Mouse (Mus musculus) splenic B cell, adult 2 months (primary cell): ENCODE data around the gene Smg9.
A peak's percentile ranks its signal among the peaks of the same experiment; 100 is the strongest.

ENCODE experiments used
- DNase-seq: peaks from one replicate; pipeline ENCODE4 v3.0.0-alpha.2; 2011; ENCODE audit warnings: low read depth, low spot score
- H3K27me3 ChIP-seq: 2 replicates; pipeline ENCODE4 v1.6.1; 2012; ENCODE audit warnings: mild to moderate bottlenecking, low read length, moderate library complexity, mixed read lengths; ENCODE audit not compliant: control insufficient read depth, poor library complexity, insufficient read depth, severe bottlenecking
- H3K36me3 ChIP-seq: 2 replicates; pipeline ENCODE4 v1.6.1; 2012; ENCODE audit warnings: mild to moderate bottlenecking, low read length, moderate library complexity, mixed read lengths; ENCODE audit not compliant: control insufficient read depth, poor library complexity, insufficient read depth, severe bottlenecking

Gene Smg9

DNA sequence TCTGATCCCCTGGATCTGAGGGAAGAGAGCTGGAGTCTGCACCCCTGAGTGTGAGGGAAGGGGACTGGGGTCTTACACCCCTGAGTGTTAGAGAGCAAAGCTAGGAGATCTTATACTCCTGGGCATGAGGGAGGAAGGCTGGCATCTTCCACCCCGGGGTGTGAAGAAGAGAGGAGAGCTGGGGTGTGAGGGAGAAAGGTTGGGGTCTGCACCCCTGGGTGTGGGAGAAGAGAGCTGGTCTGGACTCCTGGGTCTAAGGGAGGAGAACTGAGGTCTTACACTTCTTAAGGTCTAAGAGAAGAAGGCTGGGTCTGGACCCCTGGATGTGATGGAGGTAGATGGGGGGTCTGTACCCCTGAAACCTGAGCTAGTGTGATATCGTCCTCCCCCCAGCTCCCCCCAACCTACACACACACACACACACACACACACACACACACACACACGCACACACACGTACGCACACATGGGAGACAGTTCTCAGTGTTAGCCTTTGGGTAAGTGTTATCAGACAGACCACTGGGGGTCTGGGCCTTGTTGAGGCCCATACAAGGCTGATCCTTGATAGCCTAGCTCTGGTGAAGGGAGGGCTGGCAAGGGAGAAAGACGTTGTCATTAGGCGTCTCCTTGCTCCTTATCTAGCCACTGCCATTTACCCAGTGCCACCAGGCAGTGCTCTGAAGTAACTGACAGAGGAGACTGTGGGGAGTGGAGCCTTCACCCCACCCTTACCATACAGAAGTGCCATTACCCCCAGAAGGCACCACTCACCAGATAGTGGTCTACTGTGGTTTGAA, 28.2 kb upstream of the Smg9 start:
- DNase-seq: no peak
- H3K27me3 ChIP-seq: no peaks in the 10 kb centered on the region
- H3K36me3 ChIP-seq: no peaks in the 10 kb centered on the region

DNA sequence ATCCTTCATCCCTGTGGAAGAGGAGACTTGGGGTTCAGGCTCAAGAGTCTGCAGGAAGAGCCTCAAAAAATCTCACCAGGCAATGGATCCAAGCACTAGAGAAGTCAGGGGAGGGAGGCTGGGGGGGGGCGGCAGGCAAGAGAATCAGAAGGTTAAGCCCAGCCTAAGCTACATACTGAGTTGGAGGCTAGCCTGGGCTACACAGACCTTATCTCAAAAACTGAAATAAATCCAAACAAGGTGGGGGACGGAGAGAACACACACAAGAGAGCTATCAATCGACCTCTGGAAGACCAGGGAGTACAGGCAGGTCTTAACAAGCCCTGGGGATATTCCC, 27.6 kb upstream of the Smg9 start:
- Histone ChIP-seq H3K27me3 (no peaks in the 10 kb centered on the region), H3K36me3 (no peaks in the 10 kb centered on the region)
- no peak for DNase-seq

DNA sequence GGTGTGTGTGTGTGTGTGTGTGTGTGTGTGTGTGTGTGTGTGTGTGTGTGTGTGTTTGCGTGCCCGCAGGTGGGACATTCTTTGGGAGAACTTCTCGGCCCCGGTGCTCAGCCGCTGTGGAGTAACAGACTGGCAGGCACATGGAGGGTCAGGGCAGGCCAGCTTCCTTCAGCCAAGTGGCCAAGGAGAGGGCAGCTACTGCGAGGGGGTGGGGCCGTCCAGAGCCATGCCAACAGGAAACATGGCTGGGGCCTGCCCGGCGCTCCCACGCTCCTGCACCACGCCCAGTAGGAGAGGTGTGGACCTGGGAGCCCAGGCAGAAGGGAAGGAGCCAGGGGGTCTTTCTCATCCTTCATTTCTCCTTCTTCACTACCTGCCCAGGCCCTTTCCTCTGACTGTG, 27.1 kb upstream of the Smg9 start:
- Histone ChIP-seq H3K36me3 (no peaks in the 10 kb centered on the region), H3K27me3 (no peaks in the 10 kb centered on the region)
- no peak for DNase-seq

DNA sequence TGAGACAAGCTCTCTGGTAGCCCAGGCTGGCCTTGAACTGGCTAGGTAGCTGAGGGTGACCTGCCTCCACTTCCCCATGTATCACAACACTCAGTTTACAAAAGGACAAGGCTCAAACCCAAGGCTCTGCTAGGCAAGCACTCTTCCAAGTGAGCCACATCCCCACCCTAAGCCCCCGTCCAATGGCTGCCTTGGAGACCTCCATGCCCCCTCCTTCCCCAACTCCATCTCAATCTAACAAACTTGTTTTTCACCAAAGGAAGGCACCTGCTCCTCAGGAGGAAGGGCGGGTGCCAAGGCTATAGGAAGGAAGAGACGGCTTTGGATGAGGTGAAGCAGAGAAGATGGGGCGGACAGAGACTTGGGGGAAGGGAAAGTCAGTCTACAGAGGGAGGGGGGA, 26.6 kb upstream of the Smg9 start:
- no peak for DNase-seq
- H3K36me3 ChIP-seq: no peaks in the 10 kb centered on the region
- no peaks in the 10 kb centered on the region for H3K27me3 ChIP-seq

DNA sequence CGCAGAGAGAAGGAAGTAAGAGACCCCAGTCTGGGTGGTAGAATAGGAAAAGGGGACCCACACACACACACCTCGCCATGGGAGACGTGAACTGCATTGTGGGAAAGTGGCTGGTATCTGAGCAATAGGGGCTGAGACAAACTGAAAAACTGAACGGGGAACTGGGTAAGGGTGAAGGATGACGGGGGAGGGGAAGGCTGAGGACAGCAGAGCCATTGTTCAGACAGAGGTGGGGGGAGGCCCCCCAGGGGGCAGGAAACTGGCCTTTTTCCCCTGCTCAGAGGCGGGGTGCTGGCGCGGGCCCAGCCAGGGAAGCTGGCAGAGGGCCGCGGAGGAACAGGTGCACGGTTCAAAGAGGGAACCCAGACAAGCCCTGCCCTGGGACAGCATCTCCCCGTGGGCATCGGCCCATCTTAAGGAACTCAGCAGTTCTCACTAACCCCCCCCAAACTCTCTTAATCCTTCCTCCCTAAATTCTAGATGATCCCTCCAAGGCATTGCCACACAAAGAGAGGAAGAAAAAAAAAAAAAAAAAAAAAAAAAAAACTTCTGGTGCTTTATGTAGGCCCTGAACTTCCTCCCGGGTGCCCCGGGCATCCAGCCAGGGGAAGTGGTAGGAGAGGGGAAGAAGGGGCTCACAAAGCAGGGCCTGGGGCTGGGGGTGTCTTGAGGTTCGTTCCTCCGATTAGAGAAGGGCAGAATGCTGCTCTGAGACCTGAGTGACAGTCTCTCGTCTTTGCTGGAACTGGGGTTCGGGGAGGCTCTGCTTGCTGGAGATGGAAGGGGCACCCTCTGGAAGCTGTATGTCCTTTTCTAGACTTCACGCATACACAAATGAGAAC, 25.7 kb upstream of the Smg9 start:
- H3K27me3 ChIP-seq: no peaks in the 10 kb centered on the region
- DNase-seq: peak; percentile 69
- H3K36me3 ChIP-seq: no peaks in the 10 kb centered on the region

DNA sequence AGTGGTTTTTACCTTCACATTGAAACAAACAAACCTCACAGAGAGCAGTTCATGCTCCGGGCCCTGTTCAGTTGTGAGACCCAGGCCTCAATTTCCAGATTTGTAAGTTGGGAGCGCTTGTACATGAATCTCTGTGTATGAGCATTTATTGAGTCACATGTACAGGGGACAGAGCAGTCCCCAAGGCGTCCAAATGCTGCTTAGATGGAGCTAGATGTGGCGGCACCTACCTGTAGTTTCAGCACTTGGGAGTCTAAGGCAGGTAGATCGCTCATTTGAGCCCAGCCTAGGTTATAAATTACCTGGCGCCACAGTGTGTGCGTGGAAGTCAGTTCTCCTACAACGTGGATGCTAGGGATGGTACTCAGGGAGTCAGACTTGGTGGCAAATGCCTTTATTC, 23.0 kb upstream of the Smg9 start:
- Histone ChIP-seq H3K36me3 (no peaks in the 10 kb centered on the region), H3K27me3 (no peaks in the 10 kb centered on the region)
- no peak for DNase-seq

DNA sequence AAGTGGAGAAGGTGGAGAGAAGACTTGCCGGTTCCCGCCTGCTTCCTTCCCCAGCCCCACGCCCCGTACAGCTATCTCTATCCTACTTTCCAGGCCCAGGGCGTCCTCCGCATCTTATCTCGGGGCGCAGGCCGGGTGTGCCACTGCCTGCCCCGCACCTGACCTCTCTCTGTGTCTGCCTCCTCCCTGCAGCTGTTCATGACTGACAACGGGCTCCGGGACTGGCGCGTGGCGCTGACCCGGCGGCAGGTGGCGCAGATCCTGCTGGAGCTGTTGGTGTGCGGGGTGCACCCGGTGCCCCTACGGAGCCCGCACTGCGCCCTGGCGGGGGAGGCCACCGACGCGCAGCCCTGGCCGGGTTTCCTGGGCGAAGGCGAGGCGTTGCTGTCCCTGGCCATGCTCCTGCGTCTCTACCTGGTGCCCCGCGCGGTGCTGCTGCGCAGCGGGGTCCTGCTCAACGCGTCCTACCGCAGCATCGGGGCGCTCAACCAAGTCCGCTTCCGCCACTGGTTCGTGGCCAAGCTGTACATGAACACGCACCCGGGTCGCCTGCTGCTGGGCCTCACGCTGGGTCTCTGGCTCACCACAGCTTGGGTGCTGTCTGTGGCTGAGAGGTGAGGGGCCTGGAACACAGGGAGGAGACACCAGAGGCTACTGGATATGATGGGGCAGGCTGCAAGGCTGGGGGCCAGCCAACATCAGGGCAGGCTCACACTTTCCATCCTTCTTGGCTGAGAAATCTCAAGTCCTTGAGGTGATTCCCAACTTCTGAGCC, 22.1 kb upstream of the Smg9 start:
- no peaks in the 10 kb centered on the region for H3K27me3 ChIP-seq
- no peaks in the 10 kb centered on the region for H3K36me3 ChIP-seq
- DNase-seq: no peak

DNA sequence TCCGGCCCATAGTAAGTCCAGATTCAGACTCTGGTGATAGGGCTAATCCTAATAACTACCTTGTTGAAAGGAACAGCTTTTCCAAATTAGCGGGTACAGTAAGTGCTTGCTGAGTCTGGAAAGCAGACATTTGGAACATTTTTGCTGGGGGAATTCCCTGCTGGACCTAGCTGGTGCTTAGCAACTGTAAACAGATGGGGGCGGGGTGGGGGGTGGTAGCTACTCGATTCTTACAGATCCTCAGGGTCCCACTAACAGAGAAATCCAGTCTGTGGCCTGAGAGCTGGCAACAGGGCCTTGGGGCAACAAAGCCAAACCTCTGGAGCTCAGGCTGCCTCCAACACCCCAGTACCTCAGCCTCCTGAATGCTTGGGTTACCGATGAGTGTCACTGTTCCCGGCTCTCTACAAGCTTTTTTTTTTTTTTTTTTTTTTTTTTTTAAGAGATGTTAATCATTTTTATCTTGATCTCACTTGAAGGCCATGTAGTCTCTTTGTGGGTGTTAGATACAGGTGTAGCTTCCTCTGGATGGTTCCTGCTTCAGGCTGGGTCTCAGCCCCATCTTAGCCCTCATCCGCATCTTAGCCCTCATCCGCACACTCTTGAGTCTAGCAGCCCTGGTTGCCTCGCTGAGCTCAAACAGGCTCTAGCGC, 21.2 kb upstream of the Smg9 start:
- DNase-seq: no peak
- H3K27me3 ChIP-seq: no peaks in the 10 kb centered on the region
- H3K36me3 ChIP-seq: no peaks in the 10 kb centered on the region

DNA sequence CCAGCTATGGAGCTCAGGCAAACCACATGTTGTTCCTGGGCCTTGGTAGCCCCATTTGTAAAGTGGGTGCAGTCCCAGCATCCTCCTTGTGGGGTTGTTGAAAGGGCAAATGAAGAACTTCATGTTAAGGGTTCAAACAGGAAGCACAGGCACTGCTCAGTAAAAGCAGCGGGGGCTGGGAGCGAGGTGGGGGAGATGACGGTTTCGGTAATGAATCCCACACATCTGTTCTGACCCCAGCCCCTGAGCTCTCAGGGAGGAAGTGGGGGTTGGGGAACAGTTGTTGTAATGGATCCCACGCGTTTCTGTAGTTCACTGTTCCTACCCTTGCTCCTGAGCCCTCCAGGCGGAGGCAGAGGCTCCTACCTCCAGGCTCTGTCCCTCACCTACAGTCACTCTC, 19.5 kb upstream of the Smg9 start:
- peak; percentile 51 for DNase-seq
- H3K27me3 ChIP-seq: no peaks in the 10 kb centered on the region
- no peaks in the 10 kb centered on the region for H3K36me3 ChIP-seq

DNA sequence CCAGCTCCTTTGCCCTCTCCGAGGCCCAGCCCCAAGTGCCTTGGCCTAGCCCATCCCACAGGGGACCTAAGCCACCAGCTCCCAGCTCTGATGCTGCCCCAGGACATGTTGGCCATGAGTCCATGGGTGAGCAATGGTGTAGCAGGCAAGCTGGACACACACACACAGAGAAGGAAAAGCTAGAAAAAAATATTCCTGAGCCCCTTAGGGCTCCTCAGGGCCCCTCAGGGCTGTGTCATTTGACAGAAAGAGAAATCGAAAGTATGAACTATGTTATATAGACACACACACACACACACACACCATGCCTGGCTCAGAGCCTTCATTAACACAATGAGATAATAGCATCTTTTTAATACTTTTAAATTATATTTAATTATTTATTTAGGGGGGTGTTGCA, 19.0 kb upstream of the Smg9 start:
- no peak for DNase-seq
- no peaks in the 10 kb centered on the region for H3K27me3 ChIP-seq

DNA sequence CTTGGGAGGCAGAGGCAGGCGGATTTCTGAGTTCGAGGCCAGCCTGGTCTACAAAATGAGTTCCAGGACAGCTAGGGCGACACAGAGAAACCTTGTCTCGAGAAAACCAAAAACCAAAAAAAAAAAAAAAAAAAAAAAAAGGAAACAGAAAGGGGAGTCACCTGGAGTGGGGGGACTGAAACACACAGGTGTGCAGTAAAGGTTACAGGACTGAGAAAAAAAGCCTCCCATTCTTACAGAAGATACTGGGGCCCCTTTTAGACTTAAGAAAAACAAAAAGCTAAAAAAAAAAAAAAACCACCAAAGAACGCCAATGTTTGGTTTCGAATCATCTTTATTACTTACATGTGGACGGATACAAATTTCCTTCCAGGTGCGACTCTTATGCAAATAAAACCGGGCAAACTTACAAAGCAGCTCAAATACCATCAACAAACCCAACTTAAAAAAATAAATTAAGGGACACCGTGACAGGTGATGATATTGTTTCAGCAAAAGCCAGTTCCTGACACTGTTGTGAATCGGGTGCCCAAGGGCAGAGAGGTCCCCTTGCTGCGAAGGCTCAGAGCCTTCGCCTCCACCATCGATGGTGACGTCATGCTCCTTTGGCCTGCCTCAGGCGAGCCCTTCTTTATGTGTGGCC, 16.6 kb upstream of the Smg9 start:
- no peaks in the 10 kb centered on the region for H3K27me3 ChIP-seq
- H3K36me3 ChIP-seq: no peaks in the 10 kb centered on the region
- no peak for DNase-seq

More for the DNA sequence above, 19.0 kb upstream of the Smg9 start:
- no peaks in the 10 kb centered on the region for H3K36me3 ChIP-seq

DNA sequence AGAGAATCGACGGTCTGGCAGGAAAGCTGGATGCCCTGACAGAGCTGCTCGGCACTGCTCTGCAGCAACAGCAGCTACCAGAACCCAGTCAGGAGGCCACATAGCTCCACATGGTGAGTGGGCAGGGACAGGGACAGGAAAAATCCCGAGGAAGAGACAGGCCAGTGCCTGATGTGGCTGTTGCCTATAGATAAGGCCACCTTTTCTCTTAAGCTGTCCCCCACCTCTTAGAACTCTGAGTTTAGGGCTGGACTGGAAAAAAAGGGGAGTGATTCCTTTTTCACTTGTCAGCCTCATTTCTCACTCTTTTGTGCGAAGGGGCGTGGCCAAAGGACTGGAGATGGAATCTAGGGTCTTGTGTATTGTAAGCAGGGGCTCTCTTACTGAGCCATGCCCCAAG, 15.3 kb upstream of the Smg9 start:
- Histone ChIP-seq H3K27me3 (no peaks in the 10 kb centered on the region), H3K36me3 (no peaks in the 10 kb centered on the region)
- no peak for DNase-seq

DNA sequence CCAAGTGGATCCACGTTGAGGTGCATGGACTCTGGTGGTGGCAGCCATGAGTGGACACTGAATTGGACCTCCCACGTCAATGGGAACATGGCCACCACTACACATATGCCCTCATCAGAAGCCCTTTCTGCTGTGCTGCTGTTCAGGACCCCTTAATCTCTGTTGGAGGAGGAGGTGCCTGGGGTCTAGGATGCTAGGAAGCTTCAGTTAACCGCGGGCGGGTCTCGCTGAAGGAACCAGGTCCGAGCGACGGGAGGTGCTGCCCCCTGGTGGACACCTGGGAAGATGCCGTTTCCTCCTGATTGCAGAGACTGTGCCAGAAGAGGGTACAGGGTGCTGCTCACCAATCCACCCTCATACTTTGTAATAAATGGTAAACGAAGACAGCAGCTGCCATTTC, 14.6 kb upstream of the Smg9 start:
- Histone ChIP-seq H3K27me3 (no peaks in the 10 kb centered on the region), H3K36me3 (no peaks in the 10 kb centered on the region)
- DNase-seq: peak; percentile 85

DNA sequence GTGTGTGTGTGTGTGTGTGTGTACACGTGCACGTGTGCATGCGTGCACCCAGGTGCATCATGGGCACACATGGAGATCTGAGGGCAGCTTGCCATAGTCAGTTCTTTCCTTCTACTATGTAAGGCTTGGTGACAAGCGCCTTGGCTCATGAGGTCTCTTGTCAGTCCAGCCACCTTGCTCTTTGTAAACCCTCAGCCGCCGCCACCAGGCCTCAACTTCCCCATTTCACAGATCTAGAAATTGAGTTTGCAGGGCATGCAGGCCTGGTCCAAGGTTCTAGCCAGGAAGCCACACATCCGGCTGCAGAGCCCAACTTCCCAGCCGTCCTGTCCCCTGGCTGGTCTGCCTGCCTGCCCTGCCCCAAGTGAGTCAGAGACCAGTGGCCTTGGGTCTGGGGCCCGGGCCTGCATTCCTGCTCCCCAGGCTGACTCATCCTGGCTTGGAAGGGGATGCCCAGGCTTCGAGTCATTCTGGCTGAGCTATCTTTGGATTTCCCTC, 12.3 kb upstream of the Smg9 start:
- Histone ChIP-seq H3K27me3 (no peaks in the 10 kb centered on the region), H3K36me3 (no peaks in the 10 kb centered on the region)
- DNase-seq: no peak
